Mouse (Mus musculus): ENCODE data around the gene Nbas. TPM values are rescaled to one million over a fixed set of nuclear protein-coding genes. Genes with fewer than 3 reads are reported as not detected.

The Nbas gene
- polyA plus RNA-seq, 1 experiment from 2014 or later: 6.9 TPM

- H3K4me3 ChIP-seq (ENCODE audit: low read length): no peak overlapping the region
- H3K4me1 ChIP-seq (ENCODE audit: control insufficient read depth, insufficient read depth, low read length): no peaks in the 10 kb centered on the region
- H3K27me3 ChIP-seq (ENCODE audit: control insufficient read depth, insufficient read depth, low read length): no peaks in the 10 kb centered on the region
- 70% methylated on average over 4 of the region's 4 CpGs for WGBS
- H3K27ac ChIP-seq (ENCODE audit: low read length): no peak overlapping the region
- no peak for ATAC-seq (replicated peaks; ENCODE audit: extremely low read depth, insufficient read depth, low FRiP score)
- H3K36me3 ChIP-seq (ENCODE audit: control insufficient read depth, insufficient read depth): no peaks in the 10 kb centered on the region; the same call in 1 of the 2 replicates
- H3K9ac ChIP-seq (ENCODE audit: low read length): no peak overlapping the region
- no peak overlapping the region for H3K4me2 ChIP-seq (ENCODE audit: low read depth, low read length)
- no peaks in the 10 kb centered on the region for H3K9me3 ChIP-seq (replicated peaks; ENCODE audit: control insufficient read depth, low read length)
These were observed 175.9 kb downstream of the Nbas start for GRCm38 (mm10) chr12:13444653-13445431.

GRCm38 (mm10) chr12:13445486-13446065 lies 176.6 kb downstream of the Nbas start:
- no peak; the same call in 1 of the 2 replicates for ATAC-seq (replicated peaks; ENCODE audit: extremely low read depth, insufficient read depth, low FRiP score)
- H3K4me3 ChIP-seq (ENCODE audit: low read length): no peak overlapping the region
- no peaks in the 10 kb centered on the region for H3K27me3 ChIP-seq (ENCODE audit: control insufficient read depth, insufficient read depth, low read length)
- 62% methylated on average over 2 of the region's 2 CpGs for WGBS
- H3K4me1 ChIP-seq (ENCODE audit: control insufficient read depth, insufficient read depth, low read length): no peaks in the 10 kb centered on the region
- H3K9ac ChIP-seq (ENCODE audit: low read length): no peak overlapping the region
- H3K36me3 ChIP-seq (ENCODE audit: control insufficient read depth, insufficient read depth): no peaks in the 10 kb centered on the region; the same call in 1 of the 2 replicates
- H3K4me2 ChIP-seq (ENCODE audit: low read depth, low read length): no peak overlapping the region
- H3K9me3 ChIP-seq (replicated peaks; ENCODE audit: control insufficient read depth, low read length): no peaks in the 10 kb centered on the region
- H3K27ac ChIP-seq (ENCODE audit: low read length): no peak overlapping the region

DNA sequence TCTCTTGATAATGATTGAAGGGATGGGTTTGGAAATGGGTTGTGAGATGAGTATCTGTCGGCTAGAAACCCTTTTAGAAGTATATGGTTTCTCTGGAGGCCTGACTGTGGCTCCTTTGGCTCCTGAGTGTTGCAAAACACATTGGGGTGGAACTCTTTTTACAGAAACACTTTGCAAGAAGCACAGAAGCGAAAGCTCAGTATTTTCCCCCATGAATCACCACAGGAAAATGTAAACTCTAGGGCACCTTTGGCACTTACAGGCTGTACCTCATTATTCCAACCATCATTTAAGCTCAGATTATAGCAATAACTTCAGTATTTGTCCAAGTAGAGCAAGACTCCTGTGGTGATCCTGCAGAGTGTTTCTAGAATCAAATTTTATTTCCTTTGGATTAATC lies 180.0 kb downstream of the Nbas start:
- no peaks in the 10 kb centered on the region for H3K27me3 ChIP-seq (ENCODE audit: control insufficient read depth, insufficient read depth, low read length)
- H3K4me2 ChIP-seq (ENCODE audit: low read depth, low read length): no peak overlapping the region
- ATAC-seq (replicated peaks; ENCODE audit: extremely low read depth, insufficient read depth, low FRiP score): no peak
- H3K27ac ChIP-seq (ENCODE audit: low read length): no peak overlapping the region
- 81% methylated on average over 2 of the region's 2 CpGs for WGBS
- H3K36me3 ChIP-seq (ENCODE audit: control insufficient read depth, insufficient read depth): peaks cover under 1% of the 10 kb centered on the region; the same call in 1 of the 2 replicates
- no peaks in the 10 kb centered on the region for H3K9me3 ChIP-seq (replicated peaks; ENCODE audit: control insufficient read depth, low read length)
- H3K4me3 ChIP-seq (ENCODE audit: low read length): no peak overlapping the region
- no peaks in the 10 kb centered on the region for H3K4me1 ChIP-seq (ENCODE audit: control insufficient read depth, insufficient read depth, low read length)
- H3K9ac ChIP-seq (ENCODE audit: low read length): no peak overlapping the region

GRCm38 (mm10) chr12:13452050-13452449 lies 183.1 kb downstream of the Nbas start:
- Histone ChIP-seq H3K4me3 (ENCODE audit: low read length) (no peak overlapping the region), H3K27ac (ENCODE audit: low read length) (no peak overlapping the region), H3K4me1 (ENCODE audit: control insufficient read depth, insufficient read depth, low read length) (no peaks in the 10 kb centered on the region), H3K4me2 (ENCODE audit: low read depth, low read length) (no peak overlapping the region), H3K9me3 (replicated peaks; ENCODE audit: control insufficient read depth, low read length) (no peaks in the 10 kb centered on the region), H3K36me3 (ENCODE audit: control insufficient read depth, insufficient read depth) (peaks cover 3% of the 10 kb centered on the region; the same call in 1 of the 2 replicates), H3K27me3 (ENCODE audit: control insufficient read depth, insufficient read depth, low read length) (no peaks in the 10 kb centered on the region), H3K9ac (ENCODE audit: low read length) (no peak overlapping the region)
- 65% methylated on average over 2 of the region's 2 CpGs for WGBS
- ATAC-seq (replicated peaks; ENCODE audit: extremely low read depth, insufficient read depth, low FRiP score): no peak

DNA sequence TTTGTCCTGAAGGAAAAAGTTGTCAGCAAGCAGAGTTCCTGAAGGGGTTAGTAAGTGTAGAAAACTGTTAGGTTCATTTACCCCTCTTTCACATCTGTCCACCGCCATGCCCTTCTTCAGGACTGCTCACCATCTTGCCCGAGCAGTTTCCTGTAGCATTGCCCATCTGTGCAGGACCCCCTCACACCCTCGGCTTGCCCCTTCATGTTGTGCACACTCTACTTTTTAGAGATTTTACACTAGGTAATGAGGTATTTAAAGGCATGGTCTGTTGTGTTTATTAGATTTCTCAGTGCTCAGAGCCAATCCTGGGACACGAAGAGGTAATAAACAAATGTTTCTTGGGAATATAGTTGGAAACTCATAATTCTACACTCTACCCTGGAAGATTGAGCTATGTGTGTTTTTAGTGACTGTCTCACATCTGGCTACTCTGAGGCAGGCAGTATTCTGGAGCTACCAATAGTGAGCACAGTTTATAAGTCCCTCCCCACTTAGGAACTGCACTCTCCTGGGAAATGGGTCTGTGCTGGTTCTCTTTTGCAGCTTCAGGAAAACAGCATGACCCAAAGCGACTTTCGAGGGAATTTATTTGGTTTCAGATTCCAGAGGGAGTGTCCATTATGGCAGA lies 191.4 kb downstream of the Nbas start:
- Histone ChIP-seq H3K4me3 (ENCODE audit: low read length) (no peak overlapping the region), H3K9me3 (replicated peaks; ENCODE audit: control insufficient read depth, low read length) (no peaks in the 10 kb centered on the region)
- WGBS: 83% methylated on average over 6 of the region's 6 CpGs

DNA sequence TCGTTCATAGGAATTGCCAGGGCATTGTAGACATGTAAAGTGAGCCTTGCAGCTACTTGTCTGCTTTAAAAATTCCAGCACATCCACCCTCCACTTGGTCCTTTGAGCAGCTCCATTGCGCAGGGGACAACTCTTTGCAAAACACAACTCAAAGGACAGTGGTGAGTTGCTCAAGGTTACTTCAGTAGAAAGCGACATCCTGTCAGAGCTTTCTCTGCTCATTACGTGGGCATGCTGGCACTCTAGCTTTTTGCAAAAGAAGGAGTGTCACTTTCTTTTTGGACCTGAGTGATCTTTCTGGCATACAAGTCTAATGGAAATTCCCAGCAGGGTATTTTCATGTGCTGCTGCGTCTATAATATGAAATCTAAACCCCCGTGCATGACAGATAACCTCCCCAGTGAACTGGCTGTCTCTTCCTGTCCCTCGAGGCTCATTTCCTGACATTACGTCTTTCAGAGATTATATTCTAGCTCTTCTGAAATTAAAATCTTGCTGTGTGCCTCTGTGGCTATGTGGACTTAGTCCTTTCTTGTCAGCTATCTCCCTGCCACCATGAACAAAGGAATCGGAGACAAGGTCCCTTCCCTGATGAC lies 192.7 kb downstream of the Nbas start:
- H3K9ac ChIP-seq (ENCODE audit: low read length): no peak overlapping the region
- no peak overlapping the region for H3K4me2 ChIP-seq (ENCODE audit: low read depth, low read length)
- no peak overlapping the region for H3K4me3 ChIP-seq (ENCODE audit: low read length)
- 56% methylated on average over 9 of the region's 9 CpGs for WGBS
- H3K4me1 ChIP-seq (ENCODE audit: control insufficient read depth, insufficient read depth, low read length): 0 out of 2 replicates have a peak, but pooled peaks cover 2% of the 10 kb centered on the region
- no peak overlapping the region for H3K27ac ChIP-seq (ENCODE audit: low read length)
- peaks cover 2% of the 10 kb centered on the region; the same call in 1 of the 2 replicates for H3K36me3 ChIP-seq (ENCODE audit: control insufficient read depth, insufficient read depth)
- ATAC-seq (replicated peaks; ENCODE audit: extremely low read depth, insufficient read depth, low FRiP score): no peak
- no peaks in the 10 kb centered on the region for H3K27me3 ChIP-seq (ENCODE audit: control insufficient read depth, insufficient read depth, low read length)
- H3K9me3 ChIP-seq (replicated peaks; ENCODE audit: control insufficient read depth, low read length): no peaks in the 10 kb centered on the region

More for the DNA sequence above, 191.4 kb downstream of the Nbas start:
- Histone ChIP-seq H3K27ac (ENCODE audit: low read length) (no peak overlapping the region), H3K27me3 (ENCODE audit: control insufficient read depth, insufficient read depth, low read length) (no peaks in the 10 kb centered on the region), H3K9ac (ENCODE audit: low read length) (no peak overlapping the region), H3K4me2 (ENCODE audit: low read depth, low read length) (no peak overlapping the region), H3K4me1 (ENCODE audit: control insufficient read depth, insufficient read depth, low read length) (0 out of 2 replicates have a peak, but pooled peaks cover 2% of the 10 kb centered on the region), H3K36me3 (ENCODE audit: control insufficient read depth, insufficient read depth) (peaks cover 2% of the 10 kb centered on the region; the same call in 1 of the 2 replicates)
- no peak for ATAC-seq (replicated peaks; ENCODE audit: extremely low read depth, insufficient read depth, low FRiP score)

- no peaks in the 10 kb centered on the region for H3K9me3 ChIP-seq (replicated peaks; ENCODE audit: control insufficient read depth, low read length)
- ATAC-seq (replicated peaks; ENCODE audit: extremely low read depth, insufficient read depth, low FRiP score): no peak
- peaks cover under 1% of the 10 kb centered on the region; the same call in 1 of the 2 replicates for H3K36me3 ChIP-seq (ENCODE audit: control insufficient read depth, insufficient read depth)
- WGBS: 85% methylated on average over 6 of the region's 6 CpGs
- H3K4me2 ChIP-seq (ENCODE audit: low read depth, low read length): no peak overlapping the region
- 0 out of 2 replicates have a peak, but pooled peaks cover 2% of the 10 kb centered on the region for H3K4me1 ChIP-seq (ENCODE audit: control insufficient read depth, insufficient read depth, low read length)
- no peak overlapping the region for H3K27ac ChIP-seq (ENCODE audit: low read length)
- no peaks in the 10 kb centered on the region for H3K27me3 ChIP-seq (ENCODE audit: control insufficient read depth, insufficient read depth, low read length)
- H3K9ac ChIP-seq (ENCODE audit: low read length): no peak overlapping the region
- no peak overlapping the region for H3K4me3 ChIP-seq (ENCODE audit: low read length)
These were observed 193.5 kb downstream of the Nbas start for GRCm38 (mm10) chr12:13462397-13462796.

DNA sequence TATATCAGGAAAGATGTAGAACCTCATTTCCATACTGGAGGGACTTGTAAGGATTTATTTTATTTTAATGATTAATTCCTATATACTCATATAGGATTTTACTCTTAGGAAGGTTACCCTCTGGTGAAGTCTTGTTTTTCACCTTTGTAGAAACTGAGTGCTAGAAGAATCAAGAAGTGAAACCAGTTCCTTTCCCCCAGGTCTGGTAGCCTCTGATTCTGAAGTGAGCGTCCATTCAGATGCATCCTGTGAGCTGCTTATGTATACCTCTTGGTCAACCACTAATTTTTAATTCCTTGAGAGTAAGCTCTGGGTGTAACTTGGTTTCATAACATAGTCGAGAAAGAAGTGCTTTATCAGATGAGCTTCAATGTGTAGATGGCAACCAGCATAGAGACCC lies 196.6 kb downstream of the Nbas start:
- WGBS: 81% methylated on average over 2 of the region's 2 CpGs
- no peak for ATAC-seq (replicated peaks; ENCODE audit: extremely low read depth, insufficient read depth, low FRiP score)
- Histone ChIP-seq H3K36me3 (ENCODE audit: control insufficient read depth, insufficient read depth) (no peaks in the 10 kb centered on the region), H3K4me1 (ENCODE audit: control insufficient read depth, insufficient read depth, low read length) (no peaks in the 10 kb centered on the region), H3K4me3 (ENCODE audit: low read length) (no peak overlapping the region), H3K4me2 (ENCODE audit: low read depth, low read length) (no peak overlapping the region), H3K27me3 (ENCODE audit: control insufficient read depth, insufficient read depth, low read length) (no peaks in the 10 kb centered on the region), H3K9me3 (replicated peaks; ENCODE audit: control insufficient read depth, low read length) (no peaks in the 10 kb centered on the region), H3K9ac (ENCODE audit: low read length) (no peak overlapping the region), H3K27ac (ENCODE audit: low read length) (no peak overlapping the region)

All from heart, embryonic 16.5 days (tissue).